In the genomic region with DNA sequence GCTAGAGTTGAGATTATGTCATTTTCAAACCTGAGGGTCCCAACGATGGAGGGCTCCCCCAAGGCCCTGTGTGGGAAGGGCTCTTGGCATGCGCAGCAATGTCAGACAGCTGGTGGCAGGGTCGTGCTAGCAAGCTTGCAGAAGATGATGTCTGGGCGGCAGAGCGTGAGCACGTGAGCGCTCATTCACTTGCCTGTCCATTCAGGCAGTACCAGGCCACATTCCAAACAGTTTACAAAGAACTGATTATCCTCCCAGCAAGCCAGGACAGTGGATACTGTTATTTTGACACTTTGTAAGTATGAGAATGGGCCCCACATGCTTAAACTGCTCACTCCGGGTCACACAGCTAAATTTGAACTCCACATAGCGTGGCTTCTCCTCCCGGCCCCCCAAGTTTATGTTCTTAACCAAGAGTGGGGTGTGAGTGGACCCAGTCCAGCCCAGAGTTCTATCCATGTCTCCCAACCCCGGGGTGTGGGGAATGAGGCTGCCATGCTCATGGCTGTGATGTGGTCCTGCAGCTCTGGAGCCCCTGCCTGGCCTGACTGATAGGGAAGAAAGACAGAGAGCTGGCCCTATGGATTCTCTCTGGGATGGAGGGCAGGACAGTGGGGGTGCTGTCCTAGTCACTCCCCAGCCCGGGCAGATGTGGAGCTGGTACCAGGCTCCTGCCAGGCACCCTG, we compare ENCODE assay signal across 8 mouse cellular contexts. TPM values are rescaled to one million over a fixed set of nuclear protein-coding genes. Genes with fewer than 3 reads are reported as not detected.
DNase-seq lines count a peak whose midpoint lies in the region; ATAC-seq and TF ChIP-seq lines count a peak whose summit lies in the region.

No protein-coding gene starts in this region.

- H3K4me1 ChIP-seq in embryonic facial prominence, embryonic 11.5 days (ENCODE audit: control insufficient read depth, insufficient read depth, low read length), result peaks cover 16% of the 10 kb centered on the region
- H3K4me1 ChIP-seq in hindbrain, embryonic 13.5 days (replicated peaks), result peaks cover 60% of the 10 kb centered on the region
- H3K4me1 ChIP-seq in midbrain, embryonic 15.5 days, result peaks cover 44% of the 10 kb centered on the region

- H3K4me3 ChIP-seq in layer of hippocampus, adult 2 months, result no peak overlapping the region
- H3K4me3 ChIP-seq in embryonic facial prominence, embryonic 11.5 days (ENCODE audit: low read depth, low read length), result no peak overlapping the region
- no peak overlapping the region for H3K4me3 ChIP-seq in hindbrain, embryonic 13.5 days
- no peak overlapping the region for H3K4me3 ChIP-seq in midbrain, embryonic 15.5 days

- peak overlapping the region; percentile 61; the same call in 1 of the 2 replicates for H3K27ac ChIP-seq in layer of hippocampus, adult 2 months
- H3K27ac ChIP-seq in embryonic facial prominence, embryonic 11.5 days (replicated peaks; ENCODE audit: low read depth, low read length), result peak overlapping the region; percentile 36; the same call in 1 of the 2 replicates
- peak overlapping the region; percentile 82 for H3K27ac ChIP-seq in hindbrain, embryonic 13.5 days
- H3K27ac ChIP-seq in midbrain, embryonic 15.5 days, result peak overlapping the region; percentile 57

- ATAC-seq in embryonic facial prominence, embryonic 11.5 days (replicated peaks; ENCODE audit: insufficient number of reproducible peaks, low FRiP score, low TSS enrichment, low read depth), result no peak
- ATAC-seq in hindbrain, embryonic 13.5 days (ENCODE audit: low FRiP score), result peak; percentile 19; the same call in 1 of the 2 replicates
- ATAC-seq in midbrain, embryonic 15.5 days (replicated peaks), result peak; percentile 21; the same call in 1 of the 2 replicates

- no peaks in the 10 kb centered on the region for H3K36me3 ChIP-seq in embryonic facial prominence, embryonic 11.5 days (replicated peaks; ENCODE audit: control insufficient read depth, insufficient read depth, low read depth, low read length)
- H3K36me3 ChIP-seq in hindbrain, embryonic 13.5 days, result no peaks in the 10 kb centered on the region
- no peaks in the 10 kb centered on the region for H3K36me3 ChIP-seq in midbrain, embryonic 15.5 days (replicated peaks)

- H3K4me2 ChIP-seq in embryonic facial prominence, embryonic 11.5 days (ENCODE audit: low read depth, low read length), result no peak overlapping the region
- no peak overlapping the region for H3K4me2 ChIP-seq in hindbrain, embryonic 13.5 days
- H3K4me2 ChIP-seq in midbrain, embryonic 15.5 days, result no peak overlapping the region

- WGBS in embryonic facial prominence, embryonic 11.5 days, result 21% methylated on average over 12 of the region's 12 CpGs
- 19% methylated on average over 12 of the region's 12 CpGs for WGBS in hindbrain, embryonic 13.5 days
- 9% methylated on average over 12 of the region's 12 CpGs for WGBS in midbrain, embryonic 15.5 days

- peak overlapping the region; percentile 23; the same call in 1 of the 2 replicates for H3K9ac ChIP-seq in embryonic facial prominence, embryonic 11.5 days (replicated peaks; ENCODE audit: low read length)
- H3K9ac ChIP-seq in hindbrain, embryonic 13.5 days, result 0 out of 2 replicates have a peak overlapping the region, but pooled peaks have one; percentile 35
- no peak overlapping the region for H3K9ac ChIP-seq in midbrain, embryonic 15.5 days

- no peaks in the 10 kb centered on the region for H3K9me3 ChIP-seq in embryonic facial prominence, embryonic 11.5 days (replicated peaks; ENCODE audit: control insufficient read depth, low read length)
- H3K9me3 ChIP-seq in hindbrain, embryonic 13.5 days, result no peaks in the 10 kb centered on the region
- H3K9me3 ChIP-seq in midbrain, embryonic 15.5 days, result no peaks in the 10 kb centered on the region

- TF ChIP-seq CTCF in layer of hippocampus, adult 2 months (conservative IDR thresholded peaks at IDR 0.05), result no peak

- H3K27me3 ChIP-seq in embryonic facial prominence, embryonic 11.5 days (ENCODE audit: control insufficient read depth, insufficient read depth, low read length), result no peaks in the 10 kb centered on the region
- peaks cover 3% of the 10 kb centered on the region; the same call in 1 of the 2 replicates for H3K27me3 ChIP-seq in hindbrain, embryonic 13.5 days
- H3K27me3 ChIP-seq in midbrain, embryonic 15.5 days (replicated peaks), result no peaks in the 10 kb centered on the region

- DNase-seq in layer of hippocampus, adult 2 months (ENCODE audit: low spot score in 2 of 2), result peak; percentile 27 to 36
- no peak for DNase-seq in layer of hippocampus, postnatal 25 days (ENCODE audit: extremely low spot score in 1 of 2, low spot score in 1 of 2)
- DNase-seq in embryonic facial prominence, embryonic 11.5 days (ENCODE audit: low spot score), result peak; percentile 56
- no peak for DNase-seq in frontal cortex, postnatal 25 days (ENCODE audit: low spot score in 2 of 2)
- no peak for DNase-seq in cerebellum, adult 11 months
- no peak for DNase-seq in thymus, adult 18-20 months

RNA-seq across cellular contexts. Expression of a gene that starts 34.7 kb away (rescaled TPM):
- total RNA-seq in layer of hippocampus, adult 2 months (2021), result 10 to 100 TPM; 47.5 to 58.0 TPM
- total RNA-seq in layer of hippocampus, postnatal 25 days (2021), result 10 to 100 TPM; 50.3 to 52.3 TPM
- polyA plus RNA-seq in embryonic facial prominence, embryonic 11.5 days (2014; fragmentation: Nextera tagmentation; extraction: Ambion mirVana), result 32.2 and 38.0 TPM in 2 replicates
- polyA plus RNA-seq in hindbrain, embryonic 13.5 days (2015; fragmentation: Nextera tagmentation; extraction: Ambion mirVana), result 20.2 and 22.8 TPM in 2 replicates
- polyA plus RNA-seq in midbrain, embryonic 15.5 days (2015; fragmentation: Nextera tagmentation; extraction: Ambion mirVana), result 20.7 and 23.1 TPM in 2 replicates

Comparison
In these comparisons a context has a peak if more than half of its experiments do, and no peak if none do; other contexts are left out.
1. DNase-seq: peak in layer of hippocampus, adult 2 months (2 of 2) and embryonic facial prominence, embryonic 11.5 days (single experiment); none in layer of hippocampus, postnatal 25 days (0 of 2), frontal cortex, postnatal 25 days (0 of 2), cerebellum, adult 11 months (single experiment) and thymus, adult 18-20 months (0 of 2).
2. Peak in every context shown above with its lines, with median percentiles within 50 percentile points of each other: H3K27ac ChIP-seq.